Mouse (Mus musculus) embryonic facial prominence, embryonic 10.5 days (tissue): ENCODE measurements around the gene Fam243. TPM values are rescaled to one million over a fixed set of nuclear protein-coding genes. Genes with fewer than 3 reads are reported as not detected.

ENCODE experiments used
- DNase-seq: peaks from one replicate; pipeline ENCODE4 v3.0.0-alpha.2; 2017; ENCODE audit warnings: low spot score
- H3K27ac ChIP-seq: fragments of 300-500 bp; sonication (generic); replicated peaks from 2 replicates; pipeline ENCODE4 v1.5.1; 2016; ENCODE audit warnings: mild to moderate bottlenecking
- H3K27me3 ChIP-seq: fragments of 300-500 bp; sonication (generic); replicated peaks from 2 replicates; pipeline ENCODE4 v1.6.1; 2016; ENCODE audit warnings: low read depth, mild to moderate bottlenecking; ENCODE audit not compliant: poor library complexity, severe bottlenecking
- H3K36me3 ChIP-seq: fragments of 300-500 bp; sonication (generic); replicated peaks from 2 replicates; pipeline ENCODE4 v1.6.1; 2016; ENCODE audit warnings: mild to moderate bottlenecking, moderate library complexity
- H3K4me1 ChIP-seq: fragments of 300-500 bp; sonication (generic); 2 replicates; pipeline ENCODE4 v1.6.1; 2016
- H3K4me3 ChIP-seq: fragments of 300-500 bp; sonication (generic); 2 replicates; pipeline ENCODE4 v1.5.1; 2016; ENCODE audit warnings: mild to moderate bottlenecking, moderate library complexity
- H3K9me3 ChIP-seq: fragments of 300-500 bp; sonication (generic); 2 replicates; pipeline ENCODE4 v1.6.1; 2016; ENCODE audit warnings: mild to moderate bottlenecking
- WGBS: fragments of 180-500 bp; shearing (Covaris S2); methylation state at CpG from one replicate; pipeline ENCODE4 v1.1.7; 2016; 5-methylcytosine and 5-hydroxymethylcytosine counted together
- polyA plus RNA-seq: library from polyadenylated mRNA; unstranded; fragments of >200 nt; fragmentation: Nextera tagmentation; extraction: Ambion mirVana; gene quantifications from 2 replicates; pipeline ENCODE4 v1.2.1, GENCODE M21; 2016

Fam243 gene
- polyA plus RNA-seq, 1 experiment from 2014 or later: not detected

DNA sequence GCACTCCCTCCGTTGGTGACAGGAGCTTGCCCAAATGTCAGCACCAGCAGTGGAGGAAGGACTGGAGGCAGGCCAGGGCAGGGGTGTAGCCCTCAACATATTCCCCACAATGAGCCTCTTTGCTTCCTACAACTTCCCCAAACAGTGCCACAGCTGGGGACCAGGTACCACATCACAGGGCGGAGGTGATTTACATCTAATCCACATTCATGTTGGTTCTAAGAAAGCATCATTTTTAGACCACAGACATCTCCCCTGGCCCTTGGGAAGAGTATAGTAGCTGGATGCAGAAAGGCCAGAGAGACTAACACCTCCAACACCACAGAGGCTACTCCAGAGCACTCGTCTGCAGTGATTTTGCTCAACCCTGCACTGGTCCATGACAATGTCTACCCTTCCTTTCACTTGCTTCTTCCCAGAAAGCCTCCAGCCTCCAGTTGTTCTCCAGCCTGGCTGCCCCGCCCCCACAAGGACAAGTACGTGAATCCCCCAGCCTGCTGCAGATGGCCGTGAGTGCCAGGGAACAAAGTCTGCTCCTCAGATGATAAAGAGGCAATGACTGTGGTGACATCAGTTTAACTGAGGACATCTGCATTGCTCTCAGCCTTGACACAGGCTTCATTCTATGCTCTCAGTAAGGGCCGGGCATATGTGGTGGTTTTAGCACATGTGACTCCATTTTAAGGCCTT is 5.0 kb downstream of the Fam243 start:
- H3K27ac ChIP-seq: no peak overlapping the region
- peaks cover 8% of the 10 kb centered on the region for H3K4me1 ChIP-seq
- H3K9me3 ChIP-seq: no peaks in the 10 kb centered on the region
- 82% methylated on average over 7 of the region's 7 CpGs for WGBS
- DNase-seq: no peak
- H3K27me3 ChIP-seq: no peaks in the 10 kb centered on the region
- no peak overlapping the region for H3K4me3 ChIP-seq
- peaks cover 23% of the 10 kb centered on the region for H3K36me3 ChIP-seq

DNA sequence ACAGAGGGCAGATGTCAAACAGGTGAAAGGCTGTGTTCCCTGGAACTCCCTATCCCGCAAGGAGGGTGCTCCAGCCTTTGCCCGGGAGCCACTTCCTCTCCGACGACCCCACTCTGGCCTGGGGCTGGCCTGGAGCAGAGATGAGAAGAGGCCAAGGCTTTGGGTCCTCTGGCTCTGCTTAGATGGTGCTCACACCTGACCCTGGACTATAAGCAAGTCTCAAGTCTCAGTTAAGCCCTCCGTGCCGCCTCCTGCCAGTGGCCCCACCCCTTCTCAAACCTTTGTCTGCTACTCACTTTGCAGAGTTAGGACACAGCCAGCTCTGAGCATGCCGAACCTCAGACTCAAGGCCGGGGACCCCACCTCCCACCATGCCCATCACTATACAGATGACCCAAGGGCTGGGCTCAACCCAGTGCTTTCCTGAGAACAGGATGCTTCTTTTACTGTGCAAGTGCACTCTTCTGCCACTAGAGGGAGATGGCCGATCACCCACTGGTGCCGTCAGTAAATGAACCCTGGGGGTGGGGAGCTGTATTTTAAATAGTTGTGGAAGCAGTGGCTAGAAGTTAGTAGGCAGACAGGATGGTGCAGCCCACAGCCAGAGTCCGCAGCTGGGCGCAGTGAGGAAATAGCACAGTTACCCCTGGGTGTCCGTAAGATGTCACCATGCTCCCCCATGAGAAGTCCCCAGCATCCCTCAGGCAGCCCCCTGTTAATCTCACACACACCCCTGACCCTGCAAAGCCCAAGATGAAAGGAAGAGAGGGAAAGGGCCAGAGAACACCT is 7.1 kb downstream of the Fam243 start:
- peaks cover 12% of the 10 kb centered on the region for H3K4me1 ChIP-seq
- H3K27me3 ChIP-seq: no peaks in the 10 kb centered on the region
- WGBS: 45% methylated on average over 13 of the region's 13 CpGs
- peak overlapping the region; percentile 30; the same call in 1 of the 2 replicates for H3K27ac ChIP-seq
- DNase-seq: peak; percentile 62
- H3K9me3 ChIP-seq: no peaks in the 10 kb centered on the region
- H3K4me3 ChIP-seq: no peak overlapping the region
- peaks cover 42% of the 10 kb centered on the region for H3K36me3 ChIP-seq

DNA sequence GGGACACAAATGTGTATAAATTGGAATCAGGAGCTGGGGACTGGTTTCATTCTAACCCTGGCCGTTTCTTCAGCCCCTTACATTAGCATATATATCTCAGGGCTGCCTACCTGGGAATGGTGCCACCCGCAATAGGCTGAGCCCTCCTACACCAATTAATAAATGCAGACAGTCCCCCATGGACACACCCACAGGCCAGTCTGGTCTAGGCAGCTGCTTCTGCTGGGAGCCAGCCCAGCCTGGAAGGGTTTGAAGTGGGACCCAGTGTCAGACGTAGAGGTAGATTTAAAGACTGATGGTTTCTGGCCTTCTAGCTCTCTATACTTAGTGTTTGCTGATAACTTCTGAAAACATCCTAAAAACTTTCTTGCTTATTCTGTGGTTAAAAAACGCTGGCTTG is 12.1 kb downstream of the Fam243 start:
- peaks cover 79% of the 10 kb centered on the region for H3K36me3 ChIP-seq
- 56% methylated on average over 4 of the region's 4 CpGs for WGBS
- H3K27ac ChIP-seq: no peak overlapping the region
- DNase-seq: no peak
- H3K27me3 ChIP-seq: no peaks in the 10 kb centered on the region
- peaks cover 10% of the 10 kb centered on the region for H3K4me1 ChIP-seq
- no peaks in the 10 kb centered on the region for H3K9me3 ChIP-seq
- H3K4me3 ChIP-seq: no peak overlapping the region

DNA sequence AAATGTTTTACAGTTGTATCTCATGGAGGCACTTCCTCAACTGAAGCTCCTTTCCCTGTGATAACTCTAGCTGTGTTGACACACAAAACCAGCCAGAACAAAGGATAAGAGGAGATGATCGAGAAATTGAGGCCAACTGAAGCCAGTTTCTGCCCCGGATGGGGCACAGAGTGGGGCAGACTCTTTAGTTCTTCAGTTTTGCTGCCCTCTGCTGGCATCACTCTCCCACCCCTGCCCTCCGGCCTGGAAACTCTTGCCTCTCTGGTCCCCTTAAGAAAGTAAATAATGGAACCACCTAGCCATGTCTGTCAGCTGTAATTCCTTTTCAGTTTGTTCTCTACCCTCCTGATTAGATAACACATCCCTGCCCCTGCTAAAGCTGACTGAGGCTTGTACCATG is 13.3 kb downstream of the Fam243 start:
- WGBS: 79% methylated on average over 3 of the region's 3 CpGs
- H3K27ac ChIP-seq: no peak overlapping the region
- no peak for DNase-seq
- H3K9me3 ChIP-seq: no peaks in the 10 kb centered on the region
- H3K27me3 ChIP-seq: no peaks in the 10 kb centered on the region
- H3K4me1 ChIP-seq: peaks cover 11% of the 10 kb centered on the region
- H3K4me3 ChIP-seq: no peak overlapping the region
- H3K36me3 ChIP-seq: peaks cover 73% of the 10 kb centered on the region

DNA sequence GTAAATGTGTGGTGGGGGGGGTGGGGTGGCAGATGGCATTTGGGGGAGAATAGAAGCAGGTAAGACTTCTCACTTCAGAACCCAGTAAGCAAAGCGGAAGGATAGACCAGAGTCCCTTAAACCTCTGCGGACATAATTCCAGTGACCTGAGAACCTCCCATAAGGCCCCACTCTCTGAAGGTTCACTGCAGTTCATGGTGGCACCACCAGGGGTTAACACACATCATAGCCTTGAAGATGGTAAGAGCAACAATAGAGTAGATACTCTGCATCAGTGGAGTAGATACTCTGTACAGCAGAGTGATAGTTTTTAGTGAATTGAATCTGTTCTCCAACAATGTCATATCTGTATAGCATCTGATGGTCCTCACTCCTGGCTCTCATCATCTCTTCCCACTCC is 15.7 kb downstream of the Fam243 start:
- Histone ChIP-seq H3K4me3 (no peak overlapping the region), H3K4me1 (peaks cover 29% of the 10 kb centered on the region), H3K27me3 (no peaks in the 10 kb centered on the region), H3K36me3 (peaks cover 49% of the 10 kb centered on the region), H3K27ac (no peak overlapping the region), H3K9me3 (no peaks in the 10 kb centered on the region)
- DNase-seq: peak; percentile 28
- WGBS: 90% methylated on average over 2 of the region's 2 CpGs

DNA sequence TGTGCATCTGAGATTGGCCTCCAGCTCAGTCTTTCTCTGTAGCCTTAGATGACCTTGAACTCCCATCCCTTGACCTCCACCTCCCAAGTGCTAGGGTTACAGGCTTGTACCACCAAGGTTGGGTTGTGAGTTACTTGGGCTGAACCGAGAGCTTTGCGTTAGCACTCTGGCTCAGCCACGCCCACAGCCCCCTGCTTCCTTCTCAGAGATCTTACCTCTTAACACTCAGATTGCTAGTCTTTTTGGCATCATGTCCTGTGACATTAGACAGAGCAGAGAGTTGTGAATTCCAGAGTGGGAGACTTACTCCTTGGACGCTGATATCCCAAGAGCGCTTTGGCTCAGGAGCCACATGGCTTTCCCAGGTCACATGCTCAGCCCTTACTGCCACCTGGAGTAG is 18.7 kb downstream of the Fam243 start:
- 65% methylated on average over 5 of the region's 5 CpGs for WGBS
- H3K4me3 ChIP-seq: peak overlapping the region; percentile 71

DNA sequence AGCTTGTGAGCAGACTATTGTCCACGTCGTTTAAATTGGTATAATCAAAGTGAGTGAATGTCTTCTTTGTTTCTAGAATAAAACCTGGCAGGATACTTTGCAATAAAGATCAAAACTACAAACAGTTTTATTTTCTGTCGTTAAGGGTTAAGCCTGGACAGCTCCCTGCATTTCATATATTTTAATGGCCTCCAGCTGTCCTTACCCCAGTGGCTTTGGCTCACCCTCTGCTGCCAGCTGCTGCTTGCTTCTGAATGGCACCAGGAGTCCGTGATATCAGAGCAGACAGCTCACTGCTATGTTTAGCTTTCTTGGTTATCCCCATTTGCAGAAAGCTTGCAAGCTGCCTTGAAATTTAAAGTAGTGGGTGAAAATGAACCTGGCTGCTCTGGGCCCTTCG is 19.3 kb downstream of the Fam243 start:
- Histone ChIP-seq H3K27ac (peak overlapping the region; percentile 88), H3K4me3 (peak overlapping the region; percentile 71), H3K9me3 (no peaks in the 10 kb centered on the region), H3K27me3 (no peaks in the 10 kb centered on the region), H3K36me3 (peaks cover 18% of the 10 kb centered on the region), H3K4me1 (peaks cover 24% of the 10 kb centered on the region)
- DNase-seq: peak; percentile 31
- 31% methylated on average over 5 of the region's 5 CpGs for WGBS

More for the DNA sequence above, 18.7 kb downstream of the Fam243 start:
- DNase-seq: no peak
- H3K4me1 ChIP-seq: peaks cover 24% of the 10 kb centered on the region
- H3K36me3 ChIP-seq: peaks cover 24% of the 10 kb centered on the region
- H3K27ac ChIP-seq: no peak overlapping the region
- H3K9me3 ChIP-seq: no peaks in the 10 kb centered on the region
- no peaks in the 10 kb centered on the region for H3K27me3 ChIP-seq

DNA sequence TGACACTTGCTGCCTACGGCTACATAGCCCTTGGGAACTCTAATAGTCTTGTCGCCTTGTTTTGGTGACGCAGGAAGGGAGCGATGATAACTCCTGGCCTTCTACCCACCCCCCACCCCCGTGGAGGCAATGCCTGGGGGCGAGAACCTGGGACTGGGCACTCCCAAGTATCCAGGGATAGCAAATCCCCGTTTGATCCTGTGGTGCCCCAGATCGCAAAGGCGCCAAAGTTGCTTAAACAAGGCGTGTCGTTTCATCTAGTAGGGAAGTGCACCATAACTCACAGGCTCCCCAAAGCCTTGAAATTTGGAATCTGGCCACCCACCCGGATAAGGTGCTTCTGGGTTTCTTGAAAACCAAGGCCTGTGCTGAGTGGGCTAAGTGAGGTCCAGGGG is 19.8 kb downstream of the Fam243 start:
- peaks cover 13% of the 10 kb centered on the region for H3K36me3 ChIP-seq
- H3K4me1 ChIP-seq: peaks cover 24% of the 10 kb centered on the region
- H3K27ac ChIP-seq: peak overlapping the region; percentile 88
- no peaks in the 10 kb centered on the region for H3K27me3 ChIP-seq
- under 1% methylated on average over 12 of the region's 12 CpGs for WGBS
- no peaks in the 10 kb centered on the region for H3K9me3 ChIP-seq
- H3K4me3 ChIP-seq: peak overlapping the region; percentile 71
- no peak for DNase-seq

DNA sequence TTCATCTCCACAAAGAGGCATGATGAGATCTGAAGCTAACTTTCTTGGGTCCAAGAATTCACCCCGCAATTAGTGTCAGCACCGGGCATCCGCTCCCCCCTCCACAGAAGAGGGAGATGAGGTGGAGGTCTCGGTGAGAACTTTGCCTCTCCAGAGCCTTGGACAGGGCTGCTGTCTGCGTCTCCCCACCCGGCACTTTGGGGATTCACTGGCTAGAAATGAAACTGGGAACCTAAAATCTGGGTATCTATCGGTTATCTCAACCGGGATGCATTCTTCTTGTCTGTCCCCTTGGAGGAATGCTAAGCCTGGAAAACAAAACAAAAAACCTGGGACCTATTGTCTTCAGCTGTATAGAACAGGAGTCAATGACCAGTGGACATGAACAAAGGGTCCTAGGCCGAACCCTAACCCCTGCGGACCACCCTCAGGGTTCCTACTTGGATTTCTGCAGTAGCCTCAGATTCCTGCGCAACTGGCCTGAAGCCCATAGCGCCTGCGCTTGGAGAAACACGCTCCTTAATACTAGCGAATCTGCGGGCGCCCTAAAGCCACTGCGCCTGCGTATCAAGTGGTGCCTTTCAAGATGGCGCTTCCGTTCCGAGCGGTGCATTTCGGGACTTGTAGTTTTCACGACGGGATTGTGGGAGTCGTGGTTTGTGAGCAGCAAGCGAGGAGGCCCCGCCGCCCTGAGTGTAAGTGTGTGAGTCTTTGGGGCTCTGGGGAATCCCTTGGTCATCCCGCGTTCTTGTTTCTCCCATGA is 20.4 kb downstream of the Fam243 start, which contains the start of gene Smim11:
Gene Smim11, plus strand, starts transcription at position 638 of the 763 bp plus-strand sequence.
- peaks cover 7% of the 10 kb centered on the region for H3K36me3 ChIP-seq
- no peaks in the 10 kb centered on the region for H3K27me3 ChIP-seq
- peak within 1 kb of the TSS; percentile 71 for H3K4me3 ChIP-seq
- peaks cover 24% of the 10 kb centered on the region for H3K4me1 ChIP-seq
- H3K27ac ChIP-seq: peak within 1 kb of the TSS; percentile 88
- DNase-seq: peak; percentile 95
- no peaks in the 10 kb centered on the region for H3K9me3 ChIP-seq
- 11% methylated on average over 32 of the region's 32 CpGs for WGBS

DNA sequence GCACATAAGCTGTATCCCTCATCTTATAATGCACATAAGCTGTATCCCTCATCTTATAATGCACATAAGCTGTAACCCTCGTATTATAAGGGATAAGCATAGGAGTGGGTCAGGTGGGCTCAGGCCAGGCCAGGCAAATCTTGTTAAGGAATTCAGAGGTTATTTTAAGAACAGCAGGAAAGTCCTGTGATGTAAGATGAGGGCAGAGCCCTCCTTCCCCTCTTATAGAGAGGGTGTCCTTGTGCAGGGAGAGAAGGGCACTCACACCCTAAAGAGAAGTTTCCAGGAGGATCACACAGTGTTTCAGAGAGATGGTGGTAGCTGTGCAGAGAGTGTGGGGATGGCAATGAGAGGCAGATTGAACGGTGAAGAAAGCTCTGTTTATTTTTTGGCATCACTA is 25.9 kb downstream of the Fam243 start:
- peaks cover 10% of the 10 kb centered on the region for H3K4me1 ChIP-seq
- H3K27ac ChIP-seq: no peak overlapping the region
- H3K27me3 ChIP-seq: no peaks in the 10 kb centered on the region
- H3K9me3 ChIP-seq: no peaks in the 10 kb centered on the region
- DNase-seq: no peak
- no peak overlapping the region for H3K4me3 ChIP-seq
- no peaks in the 10 kb centered on the region for H3K36me3 ChIP-seq
- WGBS: 79% methylated on average over 2 of the region's 2 CpGs

DNA sequence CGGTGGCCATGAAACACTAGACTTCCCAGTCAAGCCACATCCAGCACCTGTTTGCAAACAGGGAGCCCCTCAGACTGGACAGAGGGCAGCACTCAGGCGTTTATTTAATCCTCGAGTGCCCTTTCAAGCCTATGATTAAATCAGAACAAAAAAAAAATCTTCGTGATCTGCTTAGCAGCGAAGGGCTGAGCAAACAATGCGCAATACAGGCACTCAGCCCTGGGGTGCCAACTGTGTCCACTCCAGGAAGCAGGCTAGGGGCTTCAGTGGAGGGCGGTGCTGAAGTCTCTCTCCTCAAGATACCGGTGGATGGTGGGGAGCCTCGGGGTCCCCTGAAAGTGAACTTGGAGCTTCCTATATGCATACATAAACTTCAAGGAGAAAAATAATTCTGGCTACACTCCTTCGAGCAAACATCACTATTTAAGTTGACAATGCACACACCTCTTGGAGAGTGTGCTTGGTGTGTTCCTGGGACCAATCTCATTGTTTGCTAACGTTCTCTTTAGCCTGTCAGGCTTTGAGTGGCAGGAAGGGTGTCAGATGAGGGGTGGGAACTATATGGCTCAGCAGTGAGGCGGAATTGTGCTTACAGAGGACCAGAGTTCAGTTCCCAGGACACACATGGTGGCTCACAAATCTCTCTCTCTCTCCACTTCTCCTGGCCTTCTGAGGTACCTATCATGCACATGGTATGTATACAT is 26.8 kb downstream of the Fam243 start:
- no peak for DNase-seq
- no peak overlapping the region for H3K27ac ChIP-seq

DNA sequence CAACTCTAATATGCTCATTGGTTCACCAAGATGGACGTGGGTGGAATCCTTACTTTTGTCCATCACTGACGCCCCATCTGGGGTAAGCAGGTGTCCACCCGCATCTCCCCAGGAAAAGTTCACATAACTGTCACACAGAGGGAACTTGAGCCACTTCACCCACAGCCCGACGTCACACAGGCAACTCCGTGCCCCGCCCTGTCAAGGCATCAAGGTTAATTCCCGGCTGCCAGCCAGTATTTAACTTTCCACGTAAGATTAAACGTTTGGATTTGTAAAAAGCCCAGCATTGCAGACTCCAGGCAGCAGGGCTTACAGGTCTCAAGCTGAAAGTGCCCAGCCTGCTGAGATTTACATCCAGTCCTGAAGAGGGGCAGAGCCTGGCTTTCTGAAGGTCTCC is 29.1 kb downstream of the Fam243 start, which contains the start of gene Kcne2:
Gene Kcne2, plus strand, starts transcription at position 289 of the 400 bp plus-strand sequence.
- Histone ChIP-seq H3K27me3 (no peaks in the 10 kb centered on the region), H3K4me1 (peaks cover 8% of the 10 kb centered on the region), H3K36me3 (no peaks in the 10 kb centered on the region), H3K9me3 (no peaks in the 10 kb centered on the region), H3K4me3 (no peak within 1 kb of the TSS), H3K27ac (no peak within 1 kb of the TSS)
- WGBS: 69% methylated on average over 10 of the region's 10 CpGs
- no peak for DNase-seq

More for the DNA sequence above, 26.8 kb downstream of the Fam243 start:
- WGBS: 63% methylated on average over 12 of the region's 12 CpGs
- Histone ChIP-seq H3K36me3 (no peaks in the 10 kb centered on the region), H3K27me3 (no peaks in the 10 kb centered on the region), H3K4me3 (no peak overlapping the region), H3K4me1 (peaks cover 8% of the 10 kb centered on the region), H3K9me3 (no peaks in the 10 kb centered on the region)
